Mouse (Mus musculus) thymus, adult 2 months (tissue): ENCODE measurements around the gene Anapc5.

Experiments
- CTCF ChIP-seq: fragments of 200-500 bp; IDR thresholded peaks from 2 replicates; pipeline ENCODE4 v1.5.1; 2012; ENCODE audit warnings: mild to moderate bottlenecking, control low read depth, low read length, moderate library complexity, borderline replicate concordance; ENCODE audit not compliant: control insufficient read depth, poor library complexity, insufficient read depth; ENCODE audit errors: extremely low read depth
- POLR2A ChIP-seq: fragments of 200-500 bp; IDR thresholded peaks from 2 replicates; pipeline ENCODE4 v1.6.1; 2012; ENCODE audit warnings: mild to moderate bottlenecking, low read length, control low read depth, moderate library complexity; ENCODE audit not compliant: control insufficient read depth, poor library complexity, insufficient read depth; ENCODE audit errors: extremely low read depth

- TF ChIP-seq POLR2A (no peak), CTCF (no peak)
These were observed 31.5 kb upstream of the Anapc5 start for GRCm38 (mm10) chr5:122852611-122853010.
